Mouse (Mus musculus): Measurements from ENCODE around the gene Tango2.

DNA sequence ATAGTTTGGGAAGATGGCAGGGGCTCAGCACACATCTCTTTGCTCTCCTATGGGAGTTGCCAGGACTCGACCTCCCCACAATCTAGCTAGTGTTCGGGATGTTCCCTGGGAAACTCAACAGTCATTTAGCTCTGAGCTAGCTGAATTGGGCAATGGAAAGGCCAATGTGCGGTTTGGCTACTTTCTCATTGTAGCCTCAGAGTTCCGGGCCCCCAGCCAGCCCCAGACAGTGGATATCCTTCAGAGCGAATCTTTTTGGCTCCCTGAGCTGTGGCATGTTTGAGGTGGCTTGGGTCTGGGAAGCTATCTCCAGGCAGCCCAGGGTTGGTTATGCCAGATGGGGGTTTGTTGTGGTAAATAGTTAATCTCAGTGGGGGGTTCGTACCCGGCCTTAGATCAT is 38.5 kb upstream of the Tango2 start:
- TF ChIP-seq CTCF (IDR thresholded peaks at IDR 0.05; ENCODE audit: low read depth, low read length) (no peak), GATA2 (IDR thresholded peaks at IDR 0.05; ENCODE audit: borderline replicate concordance, low read depth, low read length) (no peak)

Data from G1E (cell line).